Mouse (Mus musculus) G1E (cell line): ENCODE data around the gene Enox1.

ENCODE experiments used
- CTCF ChIP-seq: IDR thresholded peaks from 2 replicates; pipeline ENCODE4 v1.5.1; 2012; ENCODE audit warnings: low read depth, low read length, inconsistent platforms, mixed read lengths
- GATA1 ChIP-seq: IDR thresholded peaks from 2 replicates; pipeline ENCODE4 v1.6.1; 2012; ENCODE audit warnings: borderline replicate concordance, low read length, inconsistent platforms, mixed read lengths
- POLR2AphosphoS5 ChIP-seq: IDR thresholded peaks from 2 replicates; pipeline ENCODE4 v1.6.1; 2012; ENCODE audit warnings: low read depth, low read length, inconsistent platforms; ENCODE audit not compliant: insufficient replicate concordance
- TAL1 ChIP-seq: conservative IDR thresholded peaks from 2 replicates; pipeline ENCODE4 v1.6.1; 2012; ENCODE audit warnings: low read depth, low read length, inconsistent platforms, mixed read lengths

- TF ChIP-seq CTCF (no peak), POLR2AphosphoS5 (no peak), TAL1 (no peak), GATA1 (no peak)
Observed at GRCm38 (mm10) chr14:77448001-77448400, 291.4 kb downstream of the Enox1 start.
